Mouse (Mus musculus): ENCODE data around the gene Gm13539. TPM values are rescaled to one million over a fixed set of nuclear protein-coding genes. Genes with fewer than 3 reads are reported as not detected.

Gene Gm13539
- total RNA-seq, 2 experiments from 2014 or later, result not detected

DNA sequence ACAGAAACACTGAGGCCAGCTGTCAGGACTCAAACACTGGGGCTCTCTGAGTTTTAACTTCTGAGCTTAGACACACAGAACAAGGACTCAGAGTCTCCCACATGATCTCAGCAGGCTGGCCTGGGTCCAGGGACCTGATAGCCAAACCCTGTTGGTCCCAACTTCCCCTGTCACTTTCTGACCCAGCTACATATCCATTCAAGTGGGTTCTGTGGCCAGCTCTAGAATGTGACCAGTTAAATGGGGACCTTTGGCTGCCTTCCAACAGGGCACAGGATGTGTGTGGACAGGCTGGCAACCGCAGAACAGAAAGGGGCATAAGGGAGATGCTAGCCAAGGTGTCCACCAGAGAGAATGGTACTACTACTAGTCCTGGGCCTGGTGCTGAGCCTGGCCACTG lies 40.7 kb downstream of the Gm13539 start, which contains the start of gene Lcn9:
Gene Lcn9, plus strand, starts transcription at position 348 of the 400 bp plus-strand sequence.
- 0 out of 2 replicates have a peak, but pooled peaks have one; percentile 27 for ATAC-seq (replicated peaks; ENCODE audit: poor library complexity, severe bottlenecking)

DNA sequence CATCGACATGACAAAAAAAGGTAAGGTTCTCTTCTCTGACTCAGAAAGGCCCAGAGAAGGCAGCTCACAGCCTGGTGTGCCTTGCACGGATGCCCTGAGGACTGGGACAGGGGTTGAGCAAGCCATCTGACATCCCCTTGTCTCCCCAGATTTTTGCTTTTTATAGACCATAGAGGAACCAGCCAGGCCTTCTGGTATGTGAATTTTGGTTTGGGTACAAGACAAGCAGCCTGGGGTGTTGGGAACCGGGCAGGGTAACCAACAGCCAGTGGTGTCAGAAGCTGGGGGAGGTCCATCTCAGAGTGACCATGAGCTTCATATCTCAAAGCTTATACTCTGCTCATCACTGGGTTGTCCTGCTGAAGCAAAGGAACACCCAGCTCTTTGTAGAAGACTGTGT lies 42.7 kb downstream of the Gm13539 start:
- no peak for ATAC-seq (replicated peaks; ENCODE audit: poor library complexity, severe bottlenecking)

DNA sequence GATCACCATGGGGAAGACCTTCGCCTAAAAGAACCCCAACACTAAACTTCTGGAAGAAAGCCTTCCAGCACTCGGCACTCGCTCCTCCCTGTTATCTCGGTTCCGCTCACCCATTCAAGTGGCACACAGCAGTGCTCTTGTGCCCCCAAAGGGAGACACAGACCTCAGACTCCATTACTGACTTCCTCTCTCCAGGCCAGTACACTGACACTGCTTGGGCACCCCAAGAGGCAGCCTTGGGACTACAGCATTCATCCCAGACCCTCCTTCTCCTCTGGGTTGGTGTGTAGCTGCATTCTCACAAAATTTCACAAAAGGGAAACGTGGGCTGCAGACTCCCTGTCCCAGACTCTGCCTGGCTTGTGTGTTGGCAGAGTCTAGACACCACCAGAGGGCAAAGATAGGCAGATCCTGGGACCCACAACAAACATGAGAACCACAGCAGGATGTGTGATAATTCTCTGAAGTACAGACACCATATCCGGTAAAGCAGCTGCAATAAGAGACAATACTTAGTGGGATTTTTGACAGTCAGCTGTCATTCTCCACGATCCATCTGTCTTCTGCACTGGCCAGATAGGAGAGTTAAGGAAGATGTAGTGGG lies 46.4 kb downstream of the Gm13539 start:
- ATAC-seq (replicated peaks; ENCODE audit: poor library complexity, severe bottlenecking), result 0 out of 2 replicates have a peak, but pooled peaks have one; percentile 14

DNA sequence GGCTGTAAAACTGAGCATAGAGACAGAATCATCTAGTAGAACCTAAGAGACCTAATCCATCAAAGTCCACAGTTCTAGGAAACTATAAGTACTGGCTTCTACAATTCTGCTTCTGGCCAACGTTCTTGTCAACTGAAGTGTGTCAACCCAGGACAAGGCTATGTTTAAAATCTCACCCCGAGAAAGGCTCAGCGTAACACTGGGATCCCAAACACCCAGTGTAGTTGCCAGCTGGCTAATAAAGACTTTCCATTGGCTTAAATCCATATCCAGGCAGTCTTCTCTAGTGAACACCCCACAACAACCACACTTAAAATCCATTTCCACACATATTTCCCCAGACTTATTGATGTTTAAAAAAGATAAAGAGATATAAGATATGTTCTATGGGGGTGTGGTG lies 48.7 kb downstream of the Gm13539 start:
- no peak for ATAC-seq (replicated peaks; ENCODE audit: poor library complexity, severe bottlenecking)

DNA sequence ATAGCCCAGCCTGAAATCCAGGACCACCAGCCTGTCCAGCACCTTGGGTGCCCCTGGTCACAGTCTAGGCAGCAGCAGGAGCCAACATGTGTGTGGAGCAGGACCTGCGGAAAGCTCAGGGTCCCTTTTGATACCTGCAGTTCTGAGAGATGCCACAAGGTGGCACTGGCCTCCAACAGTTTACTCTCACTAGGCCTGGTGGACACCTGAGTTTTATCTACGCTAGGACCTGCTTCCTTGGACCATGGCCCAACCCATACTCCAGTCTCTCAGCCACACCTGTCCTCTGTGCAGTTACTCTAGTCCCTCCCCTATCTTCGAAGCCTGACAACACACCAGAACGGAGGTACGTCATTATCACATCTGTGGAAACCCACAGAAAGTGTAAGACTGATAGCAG lies 54.2 kb downstream of the Gm13539 start:
- peak; percentile 67 for ATAC-seq (replicated peaks; ENCODE audit: poor library complexity, severe bottlenecking)

Other genes starting within 250 kb of the Gm13539 start
- 17.3 and 18.2 TPM in 2 replicates for gene Traf2, start 235.3 kb upstream of the Gm13539 start, total RNA-seq (2014; fragmentation: Nextera tagmentation)
- 13.9 and 15.9 TPM in 2 replicates for gene Traf2, start 235.3 kb upstream of the Gm13539 start, total RNA-seq (2017)
- gene Edf1, start 224.4 kb upstream of the Gm13539 start, total RNA-seq (2014; fragmentation: Nextera tagmentation), result 134 and 171 TPM in 2 replicates
- gene Edf1, start 224.4 kb upstream of the Gm13539 start, total RNA-seq (2017), result 96.1 and 107 TPM in 2 replicates
- 1.5 and 3.4 TPM in 2 replicates for gene Mamdc4, start 207.4 kb upstream of the Gm13539 start, total RNA-seq (2014; fragmentation: Nextera tagmentation)
- 1.2 and 66.7 TPM in 2 replicates for gene Mamdc4, start 207.4 kb upstream of the Gm13539 start, total RNA-seq (2017)
- 62.5 and 89.4 TPM in 2 replicates for gene Phpt1, start 207.0 kb upstream of the Gm13539 start, total RNA-seq (2014; fragmentation: Nextera tagmentation)
- gene Phpt1, start 207.0 kb upstream of the Gm13539 start, total RNA-seq (2017), result 5.9 and 46.2 TPM in 2 replicates
- not detected in 2 replicates for gene Ajm1, start 200.5 kb upstream of the Gm13539 start, total RNA-seq (2014; fragmentation: Nextera tagmentation)
- gene Ajm1, start 200.5 kb upstream of the Gm13539 start, total RNA-seq (2017), result 0.39 TPM in 1 of 2 replicates, not detected in the other
- 63.1 and 75.4 TPM in 2 replicates for gene Rabl6, start 173.7 kb upstream of the Gm13539 start, total RNA-seq (2014; fragmentation: Nextera tagmentation)
- 61.3 and 71.0 TPM in 2 replicates for gene Rabl6, start 173.7 kb upstream of the Gm13539 start, total RNA-seq (2017)
- not detected in 2 replicates for gene Ccdc183, start 164.6 kb upstream of the Gm13539 start, total RNA-seq (2014; fragmentation: Nextera tagmentation)
- gene Ccdc183, start 164.6 kb upstream of the Gm13539 start, total RNA-seq (2017), result not detected in 2 replicates
- gene Tmem141, start 160.3 kb upstream of the Gm13539 start, total RNA-seq (2014; fragmentation: Nextera tagmentation), result 11.4 and 27.3 TPM in 2 replicates
- 25.0 and 31.5 TPM in 2 replicates for gene Tmem141, start 160.3 kb upstream of the Gm13539 start, total RNA-seq (2017)
- gene Fcna, start 154.2 kb upstream of the Gm13539 start, total RNA-seq (2014; fragmentation: Nextera tagmentation), result not detected in 2 replicates
- 2.0 TPM in 1 of 2 replicates, not detected in the other for gene Fcna, start 154.2 kb upstream of the Gm13539 start, total RNA-seq (2017)
- not detected in 2 replicates for gene Lcn8, start 129.1 kb upstream of the Gm13539 start, total RNA-seq (2014; fragmentation: Nextera tagmentation)
- gene Lcn8, start 129.1 kb upstream of the Gm13539 start, total RNA-seq (2017), result not detected in 2 replicates
- not detected in 2 replicates for gene Lcn5, start 124.3 kb upstream of the Gm13539 start, total RNA-seq (2014; fragmentation: Nextera tagmentation)
- not detected in 2 replicates for gene Lcn5, start 124.3 kb upstream of the Gm13539 start, total RNA-seq (2017)
- gene Lcn6, start 105.5 kb upstream of the Gm13539 start, total RNA-seq (2014; fragmentation: Nextera tagmentation), result not detected in 2 replicates
- gene Lcn6, start 105.5 kb upstream of the Gm13539 start, total RNA-seq (2017), result not detected in 2 replicates
- not detected in 2 replicates for gene Lcn10, start 99.5 kb upstream of the Gm13539 start, total RNA-seq (2014; fragmentation: Nextera tagmentation)
- not detected in 2 replicates for gene Lcn10, start 99.5 kb upstream of the Gm13539 start, total RNA-seq (2017)
- gene Obp2a, start 82.2 kb upstream of the Gm13539 start, total RNA-seq (2014; fragmentation: Nextera tagmentation), result not detected in 2 replicates
- gene Obp2a, start 82.2 kb upstream of the Gm13539 start, total RNA-seq (2017), result not detected in 2 replicates
- 12.2 and 20.9 TPM in 2 replicates for gene Bmyc, start 75.5 kb upstream of the Gm13539 start, total RNA-seq (2014; fragmentation: Nextera tagmentation)
- 4.9 and 9.2 TPM in 2 replicates for gene Bmyc, start 75.5 kb upstream of the Gm13539 start, total RNA-seq (2017)
- gene Obp2b, start 45.2 kb upstream of the Gm13539 start, total RNA-seq (2014; fragmentation: Nextera tagmentation), result not detected in 2 replicates
- gene Obp2b, start 45.2 kb upstream of the Gm13539 start, total RNA-seq (2017), result not detected in 2 replicates
- gene Lcn3, start 16.7 kb upstream of the Gm13539 start, total RNA-seq (2014; fragmentation: Nextera tagmentation), result not detected in 2 replicates
- not detected in 2 replicates for gene Lcn3, start 16.7 kb upstream of the Gm13539 start, total RNA-seq (2017)
- not detected in 2 replicates for gene Lcn11, start 5.2 kb upstream of the Gm13539 start, total RNA-seq (2014; fragmentation: Nextera tagmentation)
- not detected in 2 replicates for gene Lcn11, start 5.2 kb upstream of the Gm13539 start, total RNA-seq (2017)
- gene Glt6d1, start 33.6 kb downstream of the Gm13539 start, total RNA-seq (2014; fragmentation: Nextera tagmentation), result not detected in 2 replicates
- not detected in 2 replicates for gene Glt6d1, start 33.6 kb downstream of the Gm13539 start, total RNA-seq (2017)
- not detected in 2 replicates for gene Lcn9, start 40.9 kb downstream of the Gm13539 start, total RNA-seq (2014; fragmentation: Nextera tagmentation)
- not detected in 2 replicates for gene Lcn9, start 40.9 kb downstream of the Gm13539 start, total RNA-seq (2017)
- not detected in 2 replicates for gene Sohlh1, start 65.0 kb downstream of the Gm13539 start, total RNA-seq (2014; fragmentation: Nextera tagmentation)
- not detected in 2 replicates for gene Sohlh1, start 65.0 kb downstream of the Gm13539 start, total RNA-seq (2017)
- not detected in 2 replicates for gene Kcnt1, start 81.5 kb downstream of the Gm13539 start, total RNA-seq (2014; fragmentation: Nextera tagmentation)
- not detected in 2 replicates for gene Kcnt1, start 81.5 kb downstream of the Gm13539 start, total RNA-seq (2017)
- gene Camsap1, start 201.0 kb downstream of the Gm13539 start, total RNA-seq (2014; fragmentation: Nextera tagmentation), result 14.8 and 21.9 TPM in 2 replicates
- 8.3 and 12.9 TPM in 2 replicates for gene Camsap1, start 201.0 kb downstream of the Gm13539 start, total RNA-seq (2017)
- 45.2 and 61.7 TPM in 2 replicates for gene Ubac1, start 239.5 kb downstream of the Gm13539 start, total RNA-seq (2014; fragmentation: Nextera tagmentation)
- 33.0 and 48.3 TPM in 2 replicates for gene Ubac1, start 239.5 kb downstream of the Gm13539 start, total RNA-seq (2017)

Measured in granulocyte monocyte progenitor cell, adult 5-6 weeks (primary cell).